Mouse (Mus musculus) kidney, adult 2 months (tissue): ENCODE results near the gene Shank3.

Experiments
- CTCF ChIP-seq: fragments of 200-500 bp; conservative IDR thresholded peaks from 2 replicates; pipeline ENCODE4 v1.5.1; 2011; ENCODE audit warnings: low read depth, mild to moderate bottlenecking, control low read depth, low read length, moderate library complexity, mixed read lengths; ENCODE audit not compliant: insufficient read depth, insufficient read length
- POLR2A ChIP-seq: fragments of 200-500 bp; IDR thresholded peaks from one replicate; pipeline ENCODE4 v1.6.1; 2011; ENCODE audit warnings: low read depth, low read length, control low read depth

DNA sequence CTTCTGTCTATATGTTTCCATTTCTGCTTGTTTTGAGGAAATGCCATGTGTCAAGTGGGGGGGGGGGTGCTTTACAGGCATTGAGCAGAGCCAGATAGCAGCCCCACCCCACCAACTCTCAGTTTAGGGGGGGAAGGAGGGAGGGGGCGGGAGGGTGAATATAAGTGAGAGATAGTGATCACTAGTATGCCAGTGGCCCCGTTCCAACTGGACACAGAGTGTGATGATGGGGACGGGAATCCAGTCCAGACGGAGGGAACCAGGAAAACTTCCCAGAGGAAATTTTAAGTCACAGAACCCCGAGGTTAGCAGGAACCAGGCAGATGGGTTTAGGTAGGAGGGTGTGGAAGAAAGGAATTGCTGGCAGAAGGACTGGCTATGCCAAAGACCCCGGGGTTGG, 43.8 kb upstream of the Shank3 start:
- TF ChIP-seq CTCF (no peak), POLR2A (no peak)
